ENCODE assay signal across 8 mouse cellular contexts in the genomic region with DNA sequence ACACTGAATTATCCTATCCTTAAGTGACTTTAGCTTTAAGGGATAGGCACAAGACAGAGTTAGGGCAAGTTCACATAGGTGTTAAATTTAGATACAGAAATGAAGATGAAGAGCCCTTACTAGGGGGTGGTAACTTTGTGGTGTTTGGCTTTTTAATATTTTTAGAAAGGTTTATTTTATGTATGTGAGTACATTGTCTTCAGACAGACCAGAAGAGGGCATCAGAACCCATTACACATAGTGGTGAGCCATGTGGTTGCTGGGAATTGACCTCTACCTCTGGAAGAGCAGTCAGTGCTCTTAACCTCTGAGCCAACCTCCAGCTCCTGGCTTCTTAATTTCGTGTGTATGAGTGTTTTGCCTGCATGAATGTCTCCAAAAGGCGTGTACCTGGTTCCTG. TPM values are rescaled to one million over a fixed set of nuclear protein-coding genes. Genes with fewer than 3 reads are reported as not detected.
DNase-seq lines count a peak whose midpoint lies in the region; ATAC-seq and TF ChIP-seq lines count a peak whose summit lies in the region.

No protein-coding gene starts in this region.

- H3K27me3 ChIP-seq in CH12.LX (replicated peaks): no peaks in the 10 kb centered on the region
- H3K27me3 ChIP-seq in forebrain, embryonic 15.5 days: no peaks in the 10 kb centered on the region
- no peaks in the 10 kb centered on the region for H3K27me3 ChIP-seq in liver, adult 2 months (ENCODE audit: control insufficient read depth, insufficient read depth, low read length)

- ATAC-seq in forebrain, embryonic 15.5 days (replicated peaks): no peak

- DNase-seq in 3134 (ENCODE audit: extremely low read depth, insufficient read length, low spot score): peak; percentile 47
- DNase-seq in CH12.LX (ENCODE audit: extremely low read depth): peak; percentile 48
- DNase-seq in liver, adult 2 months (ENCODE audit: extremely low read depth, low read depth, low spot score): peak; percentile 82
- DNase-seq in natural killer cell, adult 2 months (ENCODE audit: low spot score in 2 of 2): no peak
- no peak for DNase-seq in frontal cortex, postnatal 14 days (ENCODE audit: low spot score in 2 of 2)
- no peak for DNase-seq in gastrocnemius, adult 2 months
- no peak for DNase-seq in lung, postnatal 14 days

- TF ChIP-seq RAD21 in CH12.LX (IDR thresholded peaks at IDR 0.05; ENCODE audit: low read depth, low read length): peak; percentile 12

- no peak overlapping the region for H3K27ac ChIP-seq in CH12.LX (ENCODE audit: insufficient read depth, low read depth)
- no peak overlapping the region for H3K27ac ChIP-seq in forebrain, embryonic 15.5 days (replicated peaks)
- no peak overlapping the region; the same call in 1 of the 2 replicates for H3K27ac ChIP-seq in liver, adult 2 months (replicated peaks; ENCODE audit: insufficient read depth, low read depth, low read length)
- no peak overlapping the region for H3K27ac ChIP-seq in gastrocnemius, adult 2 months

- dilution Hi-C loops in CH12.LX (cut with MboI; ENCODE audit: extremely low pct_ligation_motif_present, extremely low pct_unique_long_range_greater_than_20kb, low sequenced_read_pairs): no loop called here

- peak in 1 of 2 experiments; percentile 55; a peak in 2 of 4 replicates for TF ChIP-seq CTCF in CH12.LX (conservative IDR thresholded peaks at IDR 0.05 in 1 of 2, IDR thresholded peaks at IDR 0.05 in 1 of 2; ENCODE audit: low read depth in 2 of 2, low read length in 2 of 2)
- TF ChIP-seq CTCF in liver, adult 2 months (IDR thresholded peaks at IDR 0.05; ENCODE audit: low read depth, low read length): no peak
- TF ChIP-seq CTCF in gastrocnemius, adult 2 months (IDR thresholded peaks at IDR 0.05): no peak

- intact Hi-C loops in gastrocnemius, adult 2 months (cut with DNase I): loop anchor here (5.0 to 10.0 kb wide), 3 partner anchors 228 to 908 kb away; partner anchors contain the start of genes Rai14 and Tars

- TF ChIP-seq POLR2A in CH12.LX (IDR thresholded peaks at IDR 0.05; ENCODE audit: low read depth, low read length): peak; percentile 38; the same call in 1 of the 2 replicates
- no peak for TF ChIP-seq POLR2A in liver, adult 2 months (IDR thresholded peaks at IDR 0.05; ENCODE audit: extremely low read depth, insufficient read depth, low read length)

- H3K36me3 ChIP-seq in CH12.LX (replicated peaks in 1 of 2; ENCODE audit: control insufficient read depth in 1 of 2, insufficient read depth in 1 of 2, low read length in 1 of 2): peaks cover 37 to 56% of the 10 kb centered on the region in 2 experiments
- peaks cover 22% of the 10 kb centered on the region; the same call in 1 of the 2 replicates for H3K36me3 ChIP-seq in forebrain, embryonic 15.5 days
- H3K36me3 ChIP-seq in liver, adult 2 months (ENCODE audit: control insufficient read depth, insufficient read depth, low read length): peaks cover 23% of the 10 kb centered on the region

- 62% methylated on average over 2 of the region's 2 CpGs for WGBS in forebrain, embryonic 15.5 days
- WGBS in liver, adult 2 months: 31% methylated on average over 2 of the region's 2 CpGs

- in situ Hi-C loops in CH12.LX (cut with MboI; ENCODE audit: low pct_ligation_motif_present, low pct_unique_long_range_greater_than_20kb, low sequenced_read_pairs): loop anchor here (25.0 kb wide), 1 partner anchor 900 kb away; the partner anchor contains the start of gene Tars

- H3K4me1 ChIP-seq in CH12.LX (ENCODE audit: control insufficient read depth in 1 of 2, insufficient read depth in 2 of 2): peaks cover 0 to 47% of the 10 kb centered on the region in 2 experiments; a peak in 3 of 4 replicates
- peaks cover 29% of the 10 kb centered on the region for H3K4me1 ChIP-seq in forebrain, embryonic 15.5 days
- peaks cover 4% of the 10 kb centered on the region; the same call in 1 of the 2 replicates for H3K4me1 ChIP-seq in liver, adult 2 months (ENCODE audit: control insufficient read depth, insufficient read depth, low read length)

- peaks cover 48% of the 10 kb centered on the region for H3K79me2 ChIP-seq in CH12.LX (replicated peaks; ENCODE audit: control insufficient read depth, extremely low read depth, insufficient read depth, poor library complexity, severe bottlenecking)
- H3K79me2 ChIP-seq in liver, adult 2 months (ENCODE audit: control insufficient read depth, insufficient read depth, low read length): no peaks in the 10 kb centered on the region

- no peaks in the 10 kb centered on the region for H3K9me3 ChIP-seq in CH12.LX (replicated peaks; ENCODE audit: low read length)
- H3K9me3 ChIP-seq in forebrain, embryonic 15.5 days: no peaks in the 10 kb centered on the region

- no peak for TF ChIP-seq EP300 in CH12.LX (IDR thresholded peaks at IDR 0.05; ENCODE audit: low read length)

- peak overlapping the region; percentile 54 to 99 (median 75) for H3K4me3 ChIP-seq in CH12.LX (replicated peaks in 1 of 3; ENCODE audit: low read depth in 2 of 3, low read length in 2 of 3, poor library complexity in 1 of 3)
- peak overlapping the region; percentile 65 for H3K4me3 ChIP-seq in forebrain, embryonic 15.5 days
- H3K4me3 ChIP-seq in liver, adult 2 months (ENCODE audit: insufficient read depth, low read depth, low read length): no peak overlapping the region
- no peak overlapping the region for H3K4me3 ChIP-seq in gastrocnemius, adult 2 months

- peak overlapping the region; percentile 86 for H3K9ac ChIP-seq in CH12.LX (ENCODE audit: insufficient read depth, low read depth)
- H3K9ac ChIP-seq in forebrain, embryonic 15.5 days (replicated peaks): no peak overlapping the region
- no peak overlapping the region; the same call in 1 of the 2 replicates for H3K9ac ChIP-seq in liver, adult 2 months (ENCODE audit: low read depth, low read length)

- H3K4me2 ChIP-seq in CH12.LX (ENCODE audit: insufficient read depth, low read depth, poor library complexity, severe bottlenecking): peak overlapping the region; percentile 82
- H3K4me2 ChIP-seq in forebrain, embryonic 15.5 days (replicated peaks): peak overlapping the region; percentile 85

TF ChIP-seq in CH12.LX, 34 proteins besides CTCF, POLR2A, EP300 and RAD21 (continues in another document):
- no peak for TF ChIP-seq TCF12 (IDR thresholded peaks at IDR 0.05; ENCODE audit: low read depth, low read length)
- no peak for TF ChIP-seq CHD2 (IDR thresholded peaks at IDR 0.05; ENCODE audit: low read length)
- no peak for TF ChIP-seq JUND (conservative IDR thresholded peaks at IDR 0.05; ENCODE audit: low read depth, low read length)
- peak; percentile 67 for TF ChIP-seq SIN3A (IDR thresholded peaks at IDR 0.05; ENCODE audit: low read length)
- peak; percentile 85 for TF ChIP-seq MAX (IDR thresholded peaks at IDR 0.05; ENCODE audit: low read length)
- no peak for TF ChIP-seq MEF2A (IDR thresholded peaks at IDR 0.05; ENCODE audit: borderline replicate concordance, low read depth, low read length)
- 0 out of 2 replicates have a peak, but pooled peaks have one; percentile 19 for TF ChIP-seq TBP (conservative IDR thresholded peaks at IDR 0.05; ENCODE audit: low read depth, low read length)
- no peak for TF ChIP-seq MAFK (IDR thresholded peaks at IDR 0.05; ENCODE audit: insufficient replicate concordance, low read length)
- TF ChIP-seq BHLHE40 (IDR thresholded peaks at IDR 0.05; ENCODE audit: low read depth, low read length): no peak
- TF ChIP-seq MYC (IDR thresholded peaks at IDR 0.05; ENCODE audit: low read depth, low read length): peak; percentile 97
- peak; percentile 80; the same call in 1 of the 2 replicates for TF ChIP-seq MXI1 (IDR thresholded peaks at IDR 0.05; ENCODE audit: low read depth, low read length)
- TF ChIP-seq ZKSCAN1 (IDR thresholded peaks at IDR 0.05; ENCODE audit: borderline replicate concordance, low read depth, low read length): no peak
- no peak for TF ChIP-seq USF1 (IDR thresholded peaks at IDR 0.05; ENCODE audit: low read depth, low read length)
- no peak; the same call in 1 of the 2 replicates for TF ChIP-seq SMC3 (IDR thresholded peaks at IDR 0.05; ENCODE audit: low read depth, low read length)
- no peak for TF ChIP-seq ELF1 (IDR thresholded peaks at IDR 0.05; ENCODE audit: low read depth, low read length)
- no peak for TF ChIP-seq KAT2A (IDR thresholded peaks at IDR 0.05; ENCODE audit: insufficient replicate concordance, low read length)
- TF ChIP-seq ETS1 (conservative IDR thresholded peaks at IDR 0.05; ENCODE audit: low read depth, low read length): no peak
- TF ChIP-seq UBTF (IDR thresholded peaks at IDR 0.05; ENCODE audit: low read depth, low read length): no peak
- no peak for TF ChIP-seq CHD1 (IDR thresholded peaks at IDR 0.05; ENCODE audit: low read depth, low read length)
- no peak for TF ChIP-seq JUN (IDR thresholded peaks at IDR 0.05; ENCODE audit: insufficient read depth, low read depth, low read length)
- TF ChIP-seq NRF1 (IDR thresholded peaks at IDR 0.05; ENCODE audit: low read depth, low read length): no peak
- no peak for TF ChIP-seq HCFC1 (IDR thresholded peaks at IDR 0.05; ENCODE audit: low read depth, low read length)
- TF ChIP-seq GABPA (IDR thresholded peaks at IDR 0.05; ENCODE audit: insufficient replicate concordance, low read depth, low read length): no peak

RNA-seq across cellular contexts. Expression of gene Rad1, which starts 1.4 kb away (rescaled TPM):
- total RNA-seq in CH12.LX (2012; rRNA removed) (37.6 and 43.3 TPM in 2 replicates), CH12.LX (2014; rRNA removed) (81.7 and 92.8 TPM in 2 replicates)
- polyA plus RNA-seq in CH12.LX (2012; ENCODE audit: insufficient read length, low read depth): 34.0 and 34.7 TPM in 2 replicates
- 30.0 and 35.5 TPM in 2 replicates for polyA plus RNA-seq in forebrain, embryonic 15.5 days (2015; fragmentation: Nextera tagmentation; extraction: Ambion mirVana)
- total RNA-seq in liver, adult 2 months (2014; rRNA removed): 4.3 and 6.6 TPM in 2 replicates
- 3.7 and 4.6 TPM in 2 replicates for polyA plus RNA-seq in liver, adult 2 months (2012; rRNA removed)
- total RNA-seq in gastrocnemius, adult 2 months (2021): 1 to 10 TPM; 4.6 to 7.0 TPM

RNA-seq across cellular contexts. Expression of gene Brix1, which starts 1.5 kb away (rescaled TPM):
- 25.3 and 36.8 TPM in 2 replicates for total RNA-seq in CH12.LX (2012; rRNA removed)
- 93.4 and 118 TPM in 2 replicates for total RNA-seq in CH12.LX (2014; rRNA removed)
- polyA plus RNA-seq in CH12.LX (2012; ENCODE audit: insufficient read length, low read depth): 354 and 355 TPM in 2 replicates
- polyA plus RNA-seq in forebrain, embryonic 15.5 days (2015; fragmentation: Nextera tagmentation; extraction: Ambion mirVana): 78.5 and 79.3 TPM in 2 replicates
- 6.8 and 8.0 TPM in 2 replicates for total RNA-seq in liver, adult 2 months (2014; rRNA removed)
- polyA plus RNA-seq in liver, adult 2 months (2012; rRNA removed): 1.4 and 1.6 TPM in 2 replicates
- 10 to 100 TPM; 16.5 to 16.7 TPM for total RNA-seq in gastrocnemius, adult 2 months (2021)

RNA-seq across cellular contexts. Expression of gene Dnajc21, which starts 16.9 kb away (rescaled TPM):
- total RNA-seq in CH12.LX (2012; rRNA removed): 21.6 and 24.4 TPM in 2 replicates
- total RNA-seq in CH12.LX (2014; rRNA removed): 27.6 and 28.4 TPM in 2 replicates
- 63.2 and 67.7 TPM in 2 replicates for polyA plus RNA-seq in CH12.LX (2012; ENCODE audit: insufficient read length, low read depth)
- 9.7 and 9.9 TPM in 2 replicates for polyA plus RNA-seq in forebrain, embryonic 15.5 days (2015; fragmentation: Nextera tagmentation; extraction: Ambion mirVana)
- 6.8 and 7.6 TPM in 2 replicates for total RNA-seq in liver, adult 2 months (2014; rRNA removed)
- 0.76 and 1.3 TPM in 2 replicates for polyA plus RNA-seq in liver, adult 2 months (2012; rRNA removed)
- total RNA-seq in gastrocnemius, adult 2 months (2021): 10 to 100 TPM; 74.4 to 77.5 TPM

Comparison
In these comparisons a context has a peak if more than half of its experiments do, and no peak if none do; other contexts are left out.
1. DNase-seq: peak in 3134 (single experiment), CH12.LX (single experiment) and liver, adult 2 months (single experiment); none in natural killer cell, adult 2 months (0 of 2), frontal cortex, postnatal 14 days (0 of 2), gastrocnemius, adult 2 months (single experiment) and lung, postnatal 14 days (single experiment).
2. H3K4me3 ChIP-seq: peak in CH12.LX (3 of 3) and forebrain, embryonic 15.5 days (single experiment); none in liver, adult 2 months (single experiment) and gastrocnemius, adult 2 months (single experiment).